Mouse (Mus musculus) C2C12 (cell line): ENCODE measurements around the gene Zic2.

Source experiments
- CEBPB ChIP-seq: IDR thresholded peaks from one replicate; pipeline ENCODE4 v1.6.1; 2011; ENCODE audit warnings: low read depth, mild to moderate bottlenecking, control low read depth, moderate library complexity
- CTCF ChIP-seq: IDR thresholded peaks from one replicate; pipeline ENCODE4 v1.5.1; 2011; ENCODE audit not compliant: control insufficient read depth, insufficient read depth, insufficient read length
- MYOG ChIP-seq: IDR thresholded peaks from one replicate; pipeline ENCODE4 v1.6.1; 2011; ENCODE audit not compliant: control insufficient read depth, insufficient read length; ENCODE audit errors: extremely low read depth
- USF1 ChIP-seq: IDR thresholded peaks from one replicate; pipeline ENCODE4 v1.6.1; 2011; ENCODE audit warnings: low read depth, mild to moderate bottlenecking, control low read depth, moderate library complexity

DNA sequence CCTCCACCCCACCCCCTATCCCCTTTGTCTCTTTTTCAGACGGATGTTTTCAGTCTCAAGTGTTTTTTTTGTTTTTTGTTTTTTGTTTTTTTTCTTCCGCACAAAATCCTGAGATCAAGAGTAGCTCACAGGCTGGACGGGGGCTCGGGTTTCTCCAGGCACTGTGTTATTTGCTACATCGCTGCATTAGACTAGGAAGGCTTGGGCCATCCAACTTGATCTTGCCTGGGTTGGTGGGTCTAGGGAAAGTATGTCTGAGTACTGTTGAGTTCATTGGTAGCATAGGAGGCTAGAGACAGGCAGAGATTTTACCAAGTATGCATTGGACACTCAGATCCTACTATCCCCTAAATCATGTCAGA is 7.8 kb downstream of the Zic2 start:
- no peak for TF ChIP-seq CTCF
- TF ChIP-seq USF1, result no peak
- no peak for TF ChIP-seq CEBPB
- no peak for TF ChIP-seq MYOG
